Mouse (Mus musculus): Measurements from ENCODE around the gene Zfp276.
"Not testable (repeated sequence)": the region's sequence is repeated elsewhere in the genome, so short reads cannot be mapped to it uniquely, and the experiment has no call there.

The Zfp276 gene

DNA sequence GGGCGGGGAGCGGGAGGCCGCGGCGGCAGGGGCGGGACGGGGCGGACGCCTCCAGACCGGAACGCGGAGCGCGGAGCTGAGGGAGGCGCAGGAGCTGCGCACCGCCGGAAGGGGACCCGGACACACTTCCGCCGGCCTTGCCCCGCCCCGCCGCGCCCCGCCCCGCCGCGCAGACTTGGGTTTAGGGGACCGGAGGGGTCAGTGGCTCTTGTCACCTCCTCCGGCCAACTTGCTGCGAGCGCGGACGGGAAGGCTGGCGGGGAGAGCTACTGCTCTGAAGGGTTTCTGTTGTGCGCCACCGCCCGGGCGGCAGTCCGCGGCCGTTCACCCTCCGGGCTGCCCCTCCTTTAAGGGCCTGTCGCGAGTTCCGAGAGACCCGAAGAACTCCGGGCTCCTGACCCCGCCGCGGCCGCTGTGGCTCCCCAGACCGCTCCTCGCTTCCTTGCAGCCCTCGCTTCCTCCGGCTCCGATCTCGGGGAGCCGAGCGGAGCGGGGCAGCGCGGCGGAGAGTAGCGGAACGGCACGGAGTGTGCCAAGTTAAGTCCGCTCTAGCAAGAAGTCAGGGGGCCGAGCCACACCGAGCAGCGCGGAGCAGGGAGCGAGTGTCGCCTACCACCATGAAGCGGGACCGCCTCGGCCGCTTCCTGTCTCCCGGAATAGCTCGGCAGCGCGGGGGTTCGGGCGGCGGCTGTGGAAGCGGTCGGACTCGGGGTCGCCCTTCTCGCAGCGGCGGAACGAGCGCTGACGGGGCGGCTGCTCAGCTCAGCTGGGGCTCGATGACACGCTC lies at the start of gene Zfp276, which contains the start of gene Vps9d1:
Zfp276 (plus strand) TSS at position 97 of the 787 bp plus-strand sequence.
Vps9d1 (minus strand) TSS at position 250 of the 787 bp plus-strand sequence.
- in situ Hi-C loops (cut with MboI): no loop called here

- in situ Hi-C loops (cut with MboI): no loop called here
Measured at GRCm38 (mm10) chr8:123211876-123212275, 42.1 kb upstream of the Zfp276 start.

- in situ Hi-C loops (cut with MboI): no loop called here
Measured at GRCm38 (mm10) chr8:123212321-123213117, 41.5 kb upstream of the Zfp276 start, which contains the start of the genes Chmp1a and Spata33. Gene Chmp1a (minus strand): TSS chr8:123212763. Gene Spata33 (plus strand): TSS chr8:123212832.

DNA sequence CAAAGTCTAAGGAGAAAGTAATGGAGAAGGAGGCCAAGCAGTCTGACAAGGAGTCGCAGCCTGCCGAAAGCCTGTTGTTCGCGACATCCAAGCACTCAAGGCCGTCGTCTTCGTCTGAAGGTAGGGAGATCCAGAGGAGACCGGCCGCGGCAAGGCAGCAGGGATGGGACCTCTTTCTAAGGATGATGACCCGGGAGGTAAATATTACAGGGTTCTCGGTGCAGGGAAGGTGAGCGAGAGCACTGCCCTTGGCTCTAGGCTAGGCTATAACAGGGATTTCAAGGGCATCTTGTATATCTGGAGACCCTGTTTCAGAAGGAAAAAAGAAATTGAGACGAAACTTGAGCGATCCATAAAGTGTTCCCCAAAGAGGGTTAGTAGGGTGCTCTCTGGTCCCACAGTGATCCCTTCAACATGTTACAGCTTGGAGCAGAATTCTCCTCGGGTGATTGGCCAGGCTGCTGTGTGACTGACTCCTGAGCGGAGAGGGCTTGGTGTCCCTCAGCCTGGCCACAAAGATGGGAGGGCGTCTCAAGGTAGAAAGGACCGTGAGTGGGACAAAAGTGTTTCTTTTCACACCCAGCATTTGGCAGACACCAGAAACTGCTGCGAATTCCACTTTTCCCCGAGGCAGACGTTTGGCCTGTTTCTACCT lies 40.8 kb upstream of the Zfp276 start:
- in situ Hi-C loops (cut with MboI): no loop called here

- in situ Hi-C loops (cut with MboI): no loop called here
Measured at GRCm38 (mm10) chr8:123215430-123215829, 38.6 kb upstream of the Zfp276 start.

DNA sequence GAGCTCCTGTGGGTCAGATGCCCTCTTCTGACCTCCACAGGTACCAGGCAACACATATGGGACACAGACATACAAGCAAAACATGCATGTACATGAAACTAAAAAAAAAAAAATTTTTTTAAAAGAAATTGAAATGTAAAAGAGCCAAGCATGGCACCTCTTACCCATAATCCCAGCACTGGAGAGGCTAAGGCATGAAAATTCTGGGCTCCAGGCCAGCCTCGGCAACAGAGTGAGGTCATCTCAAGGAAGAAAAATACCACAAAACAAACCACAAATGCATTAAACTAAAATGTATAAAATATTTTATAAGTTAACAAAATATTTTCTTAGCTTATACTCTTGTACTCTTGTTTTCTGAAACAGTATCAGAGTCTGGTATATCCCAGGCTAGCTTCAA lies 33.1 kb upstream of the Zfp276 start:
- in situ Hi-C loops (cut with MboI): no loop called here

DNA sequence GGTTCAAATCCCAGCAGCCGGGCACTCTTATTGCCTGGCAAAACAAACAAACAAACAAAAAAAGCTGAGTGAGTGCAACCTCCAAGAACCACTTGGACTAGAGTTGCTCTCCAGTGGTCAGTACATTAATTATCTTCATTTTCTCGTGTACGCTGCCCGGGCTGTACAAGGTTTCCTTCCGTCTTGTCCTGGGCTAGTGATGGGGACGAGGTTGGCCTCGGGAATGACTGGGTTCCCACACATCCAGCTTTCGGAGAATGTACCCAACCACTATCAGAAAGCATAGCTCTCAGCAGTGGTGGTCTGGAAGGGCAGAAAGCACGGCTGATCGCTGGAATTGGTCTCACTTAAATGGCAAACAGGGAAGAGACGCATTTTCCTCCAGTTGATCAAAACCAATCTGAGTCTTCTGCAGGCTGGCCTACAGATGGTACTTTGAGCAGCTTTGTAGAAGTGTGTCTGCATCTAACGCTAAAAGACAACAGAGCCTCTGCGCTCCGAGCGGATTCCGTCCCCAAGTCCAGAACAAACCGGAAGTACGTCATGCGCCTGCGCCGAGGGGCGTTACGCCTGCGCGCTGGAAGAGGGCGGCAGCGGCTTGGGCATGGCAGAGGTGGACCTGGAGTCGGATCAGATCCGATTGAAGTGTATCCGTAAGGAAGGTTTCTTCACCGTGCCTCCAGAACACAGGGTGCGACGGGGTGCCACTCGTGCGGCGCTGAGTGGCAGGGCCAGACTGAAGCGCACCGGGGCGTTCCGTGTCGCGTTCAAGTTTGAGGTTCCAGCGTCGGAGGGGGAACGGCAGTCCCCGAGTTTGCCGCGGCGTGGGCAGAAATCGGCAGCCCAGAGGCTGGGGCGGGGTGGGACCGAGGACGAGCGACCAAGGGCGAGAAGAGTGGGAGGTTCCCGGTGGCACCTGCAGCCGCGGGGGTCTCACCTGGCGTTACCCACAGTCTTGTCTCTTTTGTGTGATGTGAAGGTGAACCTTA lies 29.4 kb upstream of the Zfp276 start, which contains the start of gene Cdk10:
Cdk10 (plus strand) TSS at position 565 of the 989 bp plus-strand sequence.
- in situ Hi-C loops (cut with MboI): no loop called here

DNA sequence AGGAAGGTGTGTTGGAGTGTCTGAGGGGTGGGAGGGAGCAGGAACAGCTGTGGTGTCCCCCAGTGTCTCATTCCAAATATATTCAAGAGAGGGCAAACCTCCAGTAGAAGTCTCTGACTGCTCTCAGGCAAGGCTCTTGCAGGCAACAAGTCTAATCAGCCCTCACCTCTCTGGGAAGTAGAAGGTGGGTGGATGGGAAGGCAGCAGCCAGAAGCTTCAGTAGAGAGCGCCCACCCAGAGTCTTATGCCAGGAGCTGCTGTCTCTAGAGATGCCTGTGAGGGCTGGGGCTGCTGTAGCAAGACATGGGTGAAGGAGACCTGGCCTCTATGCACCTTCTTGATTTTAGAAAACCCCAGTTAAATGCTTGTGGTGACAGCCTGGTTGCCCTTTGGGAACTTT lies 25.6 kb upstream of the Zfp276 start:
- in situ Hi-C loops (cut with MboI): no loop called here

DNA sequence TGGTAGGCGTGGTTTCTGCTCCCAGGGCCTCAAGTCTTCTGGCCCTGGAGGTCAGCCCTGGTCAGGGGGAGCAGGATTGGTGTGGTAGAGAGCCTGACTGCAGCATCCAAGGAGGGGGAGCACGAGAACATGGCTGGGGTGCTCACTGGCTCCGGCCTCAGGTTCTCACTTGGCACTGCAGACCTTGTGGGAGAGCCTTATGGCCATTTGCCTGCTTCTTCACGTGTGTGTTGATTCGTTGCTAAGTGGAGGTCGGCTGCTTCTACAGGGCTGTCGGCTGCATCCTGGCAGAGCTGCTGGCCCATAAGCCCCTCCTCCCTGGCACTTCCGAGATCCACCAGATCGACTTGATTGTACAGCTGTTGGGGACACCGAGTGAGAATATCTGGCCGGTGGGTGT lies 23.7 kb upstream of the Zfp276 start:
- in situ Hi-C loops (cut with MboI): not testable (repeated sequence)

DNA sequence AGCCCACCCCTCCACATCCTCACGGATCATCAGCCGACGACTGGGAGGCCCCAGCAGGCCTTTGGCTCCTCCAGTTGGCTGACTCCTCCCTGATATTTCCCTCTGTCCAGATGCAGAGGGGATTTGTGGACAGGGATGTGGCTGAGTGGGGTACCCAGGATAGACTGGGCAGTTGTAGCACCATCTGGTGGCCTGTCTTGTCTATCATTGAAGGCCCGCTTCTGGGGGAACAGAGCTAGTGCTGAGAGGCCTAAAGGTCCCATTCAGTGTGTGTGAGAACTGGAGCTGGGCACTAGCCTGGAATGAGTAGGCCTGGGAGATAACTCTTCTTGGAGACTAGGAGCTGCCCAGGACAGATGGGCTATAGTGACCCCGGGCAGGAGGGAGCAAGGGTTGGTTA lies 22.3 kb upstream of the Zfp276 start:
- in situ Hi-C loops (cut with MboI): no loop called here

GRCm38 (mm10) chr8:123232553-123232952 lies 21.4 kb upstream of the Zfp276 start:
- in situ Hi-C loops (cut with MboI): no loop called here

GRCm38 (mm10) chr8:123233300-123233699 lies 20.7 kb upstream of the Zfp276 start:
- in situ Hi-C loops (cut with MboI): no loop called here

- in situ Hi-C loops (cut with MboI): no loop called here
Measured at GRCm38 (mm10) chr8:123233760-123234159, 20.2 kb upstream of the Zfp276 start.

- in situ Hi-C loops (cut with MboI): no loop called here
Measured at GRCm38 (mm10) chr8:123234918-123235519, 19.0 kb upstream of the Zfp276 start.

DNA sequence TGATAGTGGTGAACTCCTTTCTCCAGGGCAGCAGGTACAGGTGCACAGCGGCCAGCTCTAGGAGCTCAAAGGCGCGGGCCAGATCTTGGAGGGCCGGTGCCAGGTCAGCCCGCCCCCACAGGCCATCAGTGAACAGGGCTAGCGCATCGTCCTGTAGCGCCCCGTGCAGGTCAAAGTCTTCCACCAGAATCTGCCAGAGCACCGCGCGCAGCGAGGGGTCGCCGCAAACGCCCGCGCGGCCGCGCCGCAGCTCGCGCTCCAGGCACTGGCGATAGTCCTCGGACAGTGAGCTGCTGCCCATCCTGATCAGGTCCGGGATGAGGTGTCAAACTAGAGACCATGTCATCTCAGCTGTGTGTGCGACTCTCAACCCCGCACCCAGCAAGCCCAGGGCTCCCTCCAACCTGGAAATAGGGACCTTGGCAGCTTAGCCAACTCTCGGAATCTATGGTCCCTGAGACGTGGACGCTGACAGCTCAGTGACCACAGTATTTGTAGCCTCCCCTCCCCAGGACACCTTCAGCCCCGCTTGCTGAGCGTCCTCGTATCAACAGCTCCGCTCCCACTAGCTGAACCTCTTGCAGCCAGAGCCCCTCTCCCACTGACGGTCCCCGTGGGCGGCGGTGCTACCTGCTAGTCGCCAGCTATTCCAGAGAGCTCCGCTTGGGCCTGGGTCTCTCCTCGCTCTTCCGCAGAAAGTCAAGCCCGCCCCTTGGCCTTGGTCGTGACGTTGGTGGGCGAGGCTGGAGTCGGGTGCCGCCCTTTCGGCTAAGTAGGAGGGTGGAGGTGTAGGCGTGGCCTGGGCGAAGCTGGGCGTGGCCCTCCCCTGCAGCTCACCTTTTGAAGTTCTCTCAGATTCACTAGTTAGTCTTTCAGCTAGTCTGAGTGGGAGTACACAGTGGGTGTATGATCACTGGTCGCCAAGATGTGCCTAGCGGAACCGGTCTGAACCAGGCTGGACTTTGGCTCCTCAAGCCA lies 18.2 kb upstream of the Zfp276 start, which contains the start of gene Spata2l:
Spata2l (minus strand) TSS at position 714 of the 978 bp plus-strand sequence.
- in situ Hi-C loops (cut with MboI): no loop called here

DNA sequence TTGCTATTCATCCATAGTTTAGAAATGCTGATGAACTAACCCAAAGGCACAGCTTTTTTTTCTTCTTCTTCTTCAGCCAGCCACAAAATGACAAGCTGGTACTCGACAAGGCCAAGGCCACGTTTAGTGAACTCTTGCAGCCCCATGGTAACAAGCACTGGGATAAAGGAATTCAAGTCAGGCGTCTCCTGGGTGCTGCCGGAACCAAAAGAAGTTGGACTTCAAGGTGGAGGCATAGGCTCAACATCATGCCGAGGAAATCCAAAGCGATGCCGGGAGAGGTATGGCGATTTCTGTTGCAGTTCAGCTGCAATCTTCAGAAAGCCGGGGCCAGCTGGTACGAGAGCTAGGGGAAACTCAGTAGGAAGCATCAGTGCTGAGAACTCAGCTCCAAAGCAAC lies 14.6 kb upstream of the Zfp276 start:
- in situ Hi-C loops (cut with MboI): no loop called here

DNA sequence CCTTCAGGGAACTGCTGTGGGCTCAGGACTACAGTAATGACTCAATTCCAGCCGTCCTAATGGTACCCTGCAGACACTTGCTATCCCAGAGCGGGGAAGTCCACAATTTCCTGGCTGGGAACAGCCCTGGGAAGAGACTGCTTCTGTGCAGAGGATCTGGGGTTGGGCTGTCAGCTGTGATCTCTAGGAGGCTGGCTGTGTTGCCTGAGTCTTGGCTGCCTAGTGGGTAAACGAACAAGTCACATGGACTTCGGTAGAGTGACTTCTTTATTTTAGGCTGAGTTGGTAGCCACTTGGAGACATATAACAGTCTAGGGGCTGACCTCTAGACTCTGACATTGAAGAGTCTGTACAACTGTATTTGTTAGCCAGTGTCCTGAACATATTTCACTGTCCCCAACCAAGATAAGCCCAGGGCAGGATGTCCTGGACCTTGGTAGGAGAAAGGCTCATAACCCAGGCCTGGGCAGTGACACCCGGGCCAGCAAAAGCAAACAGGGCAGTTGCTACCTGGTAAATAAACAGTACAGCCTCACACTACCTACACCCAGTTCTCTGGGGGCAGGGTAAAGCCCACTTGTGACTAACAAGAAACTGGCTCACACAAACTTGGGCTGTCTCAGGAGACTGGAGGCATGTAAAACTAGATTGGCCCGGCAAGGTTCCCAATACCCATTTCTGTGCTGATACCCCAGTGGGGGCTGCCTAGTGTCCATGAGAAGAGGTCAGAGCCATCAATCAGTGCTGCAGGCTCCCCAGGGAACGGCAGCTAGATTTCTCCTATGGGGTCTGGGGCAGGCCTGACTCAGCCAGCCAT lies 11.7 kb upstream of the Zfp276 start:
- in situ Hi-C loops (cut with MboI): no loop called here

GRCm38 (mm10) chr8:123243053-123243452 lies 10.9 kb upstream of the Zfp276 start:
- in situ Hi-C loops (cut with MboI): no loop called here
